Mouse (Mus musculus): ENCODE results near the gene Rab4a.
A peak's percentile ranks its signal among the peaks of the same experiment; 100 is the strongest.

Gene Rab4a

DNA sequence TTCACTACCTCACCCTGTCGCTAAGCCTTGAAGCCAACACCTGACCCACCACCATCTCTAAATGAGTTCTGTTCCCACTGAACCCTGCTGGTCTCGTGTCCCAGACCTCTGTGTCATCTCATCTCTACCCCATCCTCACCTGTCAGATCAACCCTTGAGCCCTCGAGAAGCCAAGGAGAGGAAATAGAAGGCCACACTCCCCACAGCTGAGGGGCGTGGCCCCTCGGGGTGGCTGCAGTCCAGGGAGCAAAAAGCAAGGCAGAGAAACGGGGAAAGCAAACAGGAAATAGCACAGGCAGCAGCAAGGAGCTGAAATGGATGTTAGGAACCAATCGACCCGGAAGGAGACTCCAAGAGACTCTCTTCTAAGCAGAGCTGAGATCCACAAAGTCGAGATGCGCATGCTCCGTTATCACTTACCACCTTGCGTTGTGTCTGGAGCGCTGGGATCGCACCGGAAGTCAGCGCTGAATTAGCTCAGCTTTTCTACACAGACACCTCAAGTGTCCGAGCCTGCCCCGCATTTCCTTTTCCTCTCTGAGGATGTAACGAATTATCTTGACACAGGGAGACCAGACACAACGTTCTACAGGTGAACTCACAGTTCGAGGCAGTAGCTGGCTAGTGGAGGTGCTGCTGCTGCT lies 18.4 kb upstream of the Rab4a start:
- ATAC-seq (ENCODE audit: insufficient number of reproducible peaks, low FRiP score, low TSS enrichment) = no peak

DNA sequence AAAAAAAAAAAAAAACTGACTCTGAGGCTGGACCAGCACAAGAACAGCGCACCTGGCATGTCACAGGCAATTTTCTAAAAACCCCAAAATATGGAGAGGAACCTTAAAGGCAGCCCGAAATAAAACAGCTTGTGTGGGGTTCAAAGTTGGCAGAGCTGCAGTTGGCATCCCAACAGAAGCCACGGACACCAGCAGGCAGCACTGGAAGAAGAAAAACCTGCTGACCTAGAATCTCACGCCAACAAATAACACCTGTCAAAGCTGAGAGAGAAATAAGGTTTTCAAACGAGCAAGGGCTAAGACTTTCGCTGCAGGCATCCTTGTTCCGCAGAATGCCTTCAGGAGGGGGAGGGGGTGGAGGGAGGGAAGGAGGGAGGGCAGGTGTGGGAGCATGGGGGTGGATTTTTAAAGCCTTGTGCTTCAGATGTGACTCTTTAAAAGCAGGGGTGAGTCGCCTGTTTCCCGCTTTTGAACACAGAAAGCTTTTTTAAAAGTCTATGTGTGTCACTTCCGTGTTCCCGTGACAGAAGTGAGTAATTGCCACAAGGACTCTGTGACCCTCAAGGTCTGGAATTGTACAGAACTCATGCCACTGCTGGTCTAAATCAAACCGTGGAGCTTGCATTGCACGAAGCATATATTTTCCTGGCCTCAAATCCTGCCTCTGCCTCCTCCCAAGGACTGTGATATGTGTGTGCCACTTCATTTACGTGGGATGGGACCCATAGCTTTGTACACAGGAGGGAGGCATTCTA lies 17.2 kb upstream of the Rab4a start:
- ATAC-seq (ENCODE audit: insufficient number of reproducible peaks, low FRiP score, low TSS enrichment) = 0 out of 2 replicates have a peak, but pooled peaks have one; percentile 37

DNA sequence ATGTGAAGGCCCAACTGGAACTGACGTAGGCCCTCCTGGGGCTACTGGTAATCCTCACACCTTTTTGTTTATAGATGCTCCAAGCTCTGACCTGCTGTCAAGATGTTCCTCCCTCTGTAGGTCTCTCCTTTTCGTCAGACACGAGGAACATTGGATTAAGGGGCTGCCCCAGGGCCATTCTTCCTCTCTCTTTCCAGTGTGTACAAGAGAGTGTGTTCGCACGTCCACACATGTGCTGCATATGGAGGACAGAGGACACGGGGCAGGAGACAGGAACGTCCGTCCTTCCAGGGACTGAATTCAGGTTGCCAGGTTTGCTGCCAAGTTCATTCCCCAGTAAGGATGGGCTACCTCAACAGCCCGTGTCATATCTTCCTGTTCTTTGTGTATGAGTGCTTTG lies 16.3 kb upstream of the Rab4a start:
- no peak for ATAC-seq (ENCODE audit: insufficient number of reproducible peaks, low FRiP score, low TSS enrichment)

DNA sequence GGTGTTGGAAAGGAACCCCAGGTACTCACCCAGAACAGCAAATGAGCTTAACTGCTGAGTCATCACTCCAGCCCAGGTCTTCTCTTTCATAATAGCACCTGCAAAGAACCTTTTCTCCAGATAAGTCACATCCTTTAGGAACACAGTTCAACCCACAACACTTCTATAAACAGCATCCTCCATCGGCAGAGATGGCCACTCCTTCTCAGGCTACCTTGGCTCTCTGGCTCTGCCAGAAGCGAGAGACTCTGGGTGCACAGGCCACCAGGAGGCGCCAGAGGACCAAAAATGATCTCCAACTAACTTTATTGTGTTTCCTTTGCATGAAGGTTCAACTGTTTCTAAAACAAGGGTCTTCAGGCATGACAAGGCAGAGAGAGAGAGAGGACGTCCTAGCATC lies 15.8 kb upstream of the Rab4a start:
- ATAC-seq (ENCODE audit: insufficient number of reproducible peaks, low FRiP score, low TSS enrichment) = 0 out of 2 replicates have a peak, but pooled peaks have one; percentile 31

DNA sequence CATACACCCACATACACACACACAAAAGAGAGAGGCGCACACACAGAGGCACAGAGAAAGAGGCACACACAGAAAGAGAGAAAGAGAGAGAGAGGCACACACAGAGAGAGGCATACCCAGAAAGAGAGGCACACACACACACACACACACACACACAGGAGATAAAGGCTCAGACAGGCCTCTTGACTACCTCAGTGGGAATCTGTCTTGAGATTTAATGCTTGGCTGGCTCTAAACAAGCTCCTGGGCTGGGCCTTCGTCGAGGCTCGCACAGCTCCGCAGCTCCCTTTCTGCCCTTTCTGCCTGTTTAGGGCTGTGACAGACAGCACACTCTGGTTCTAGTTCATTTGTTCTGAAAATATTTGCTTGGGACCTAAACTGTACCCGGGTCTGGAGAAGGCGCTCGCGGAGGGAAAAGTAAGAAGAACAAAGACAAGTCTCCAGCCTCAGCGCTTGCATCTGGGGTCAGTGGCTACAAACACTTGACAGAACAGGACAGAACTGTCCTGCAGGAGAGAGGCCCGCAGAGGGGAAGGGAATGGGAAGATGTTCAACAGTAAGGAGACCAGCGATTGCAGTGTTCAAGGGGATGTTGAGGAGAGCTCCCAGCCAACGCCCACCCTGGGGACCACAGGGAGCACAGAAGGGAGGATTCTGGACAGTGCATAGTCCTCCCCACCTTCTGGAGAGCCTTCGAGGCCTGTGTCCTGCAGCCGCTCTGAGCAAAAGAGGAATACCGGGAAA lies 14.5 kb upstream of the Rab4a start:
- ATAC-seq (ENCODE audit: insufficient number of reproducible peaks, low FRiP score, low TSS enrichment) = no peak

DNA sequence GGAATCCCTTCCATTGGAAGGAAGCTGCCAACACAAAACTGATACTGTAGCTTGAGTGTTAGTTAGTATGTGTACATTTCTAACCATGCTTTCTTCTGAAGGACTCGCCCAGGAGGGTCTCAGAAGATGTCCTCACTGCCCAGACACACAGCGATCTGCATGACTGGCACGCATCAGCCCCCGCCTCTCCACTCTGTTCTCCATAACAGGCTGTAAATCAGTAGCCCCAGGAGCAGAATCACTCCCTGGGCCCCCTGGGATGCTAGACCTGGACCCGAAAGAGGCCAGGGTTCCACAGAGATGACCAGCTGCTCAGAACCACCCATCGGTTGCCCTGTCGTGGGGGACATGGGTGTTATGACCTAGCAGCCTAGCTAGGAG lies 13.9 kb upstream of the Rab4a start:
- ATAC-seq (ENCODE audit: insufficient number of reproducible peaks, low FRiP score, low TSS enrichment) = no peak

DNA sequence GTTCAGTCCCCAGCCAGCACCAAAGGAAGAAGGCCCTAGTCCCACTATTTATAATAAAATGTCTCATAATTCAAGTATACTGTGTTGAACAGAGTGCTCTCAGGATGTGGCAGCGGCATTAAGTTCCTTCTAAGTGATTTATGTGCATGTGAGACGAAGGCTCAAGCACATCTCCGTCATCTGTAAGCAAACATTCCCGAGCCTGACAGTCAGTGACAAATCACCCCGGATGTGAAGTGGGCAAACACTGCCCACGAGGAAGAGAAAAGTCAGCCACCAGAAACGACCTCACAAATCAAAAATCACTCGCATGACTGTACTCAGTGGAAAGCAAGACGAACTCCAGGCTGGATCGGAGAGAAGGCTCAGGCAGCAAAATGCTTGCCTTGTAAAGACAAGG lies 11.9 kb upstream of the Rab4a start:
- ATAC-seq (ENCODE audit: insufficient number of reproducible peaks, low FRiP score, low TSS enrichment) = no peak

DNA sequence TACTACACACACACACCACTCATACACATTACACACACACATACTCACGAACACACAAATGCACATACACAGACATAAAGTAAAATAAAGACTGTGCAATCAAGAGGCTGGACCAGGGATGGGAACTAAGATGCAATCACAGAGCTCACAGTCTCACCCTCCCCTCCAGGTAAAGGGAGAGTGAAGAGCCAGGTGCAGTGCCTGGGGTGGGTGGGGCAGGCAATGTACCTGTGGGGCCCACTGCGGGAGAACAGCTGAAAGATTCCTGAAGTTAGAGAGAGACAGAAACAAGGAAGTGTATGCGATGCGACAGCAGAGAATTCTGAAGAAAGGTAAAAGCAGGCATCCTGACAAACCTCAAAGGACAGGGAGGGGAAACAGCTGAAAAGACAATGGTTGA lies 11.0 kb upstream of the Rab4a start:
- ATAC-seq (ENCODE audit: insufficient number of reproducible peaks, low FRiP score, low TSS enrichment) = no peak

DNA sequence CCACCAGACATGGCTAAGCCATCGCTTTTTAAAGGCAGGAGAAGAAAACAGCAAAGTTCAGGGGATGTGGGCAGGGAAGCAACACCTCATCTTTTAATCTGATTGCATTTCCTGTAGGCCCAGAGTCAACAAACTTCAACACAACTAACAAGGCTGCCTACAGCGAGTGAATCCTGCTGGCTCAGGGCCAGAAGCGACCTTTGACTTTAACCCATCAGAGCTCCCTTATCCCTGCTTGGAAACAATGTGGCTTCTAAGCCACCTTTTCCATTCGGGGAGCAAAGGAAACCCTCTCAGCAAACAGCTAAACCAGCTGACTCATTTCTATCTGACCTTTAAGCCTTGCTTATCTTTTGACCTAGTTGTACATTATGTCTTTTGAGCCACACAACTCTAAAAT lies 9.0 kb upstream of the Rab4a start:
- no peak for ATAC-seq (ENCODE audit: insufficient number of reproducible peaks, low FRiP score, low TSS enrichment)

DNA sequence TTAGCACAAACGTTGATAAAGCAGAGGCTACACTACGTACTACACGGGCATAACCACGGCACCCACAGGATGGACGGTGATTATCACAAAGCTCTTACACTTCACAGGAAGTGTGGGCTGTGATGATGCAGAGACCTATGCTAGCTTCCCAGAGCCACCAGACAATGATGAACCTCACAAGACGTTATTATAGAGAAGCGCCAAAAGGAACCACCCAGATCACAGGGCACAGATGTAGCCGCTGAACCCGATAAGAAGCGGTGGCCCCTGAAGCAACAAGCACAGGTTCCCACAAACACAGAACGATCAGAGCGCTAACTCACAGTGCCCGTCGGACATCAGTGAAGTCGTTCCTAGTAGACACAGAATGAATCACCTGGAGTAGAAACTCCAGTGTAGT lies 7.9 kb upstream of the Rab4a start:
- ATAC-seq (ENCODE audit: insufficient number of reproducible peaks, low FRiP score, low TSS enrichment) = no peak

DNA sequence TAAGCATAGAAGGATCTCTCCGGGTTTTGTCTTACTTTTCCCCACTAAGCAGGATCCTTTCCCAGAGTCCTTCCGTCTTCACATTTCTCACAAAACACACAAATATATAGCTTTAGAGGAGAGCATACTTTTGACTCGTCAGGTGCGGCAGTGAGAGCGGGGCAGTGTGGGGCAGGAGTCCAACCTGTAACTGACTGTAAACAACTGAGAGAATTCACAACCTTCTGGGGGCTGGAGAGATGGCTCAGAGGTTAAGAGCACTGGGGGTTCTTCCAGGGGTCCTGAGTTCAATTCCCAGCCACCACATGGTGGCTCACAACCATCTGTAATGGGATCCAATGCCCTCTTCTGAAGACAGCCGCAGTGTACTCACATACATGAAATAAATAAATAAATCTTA lies 6.4 kb upstream of the Rab4a start:
- no peak for ATAC-seq (ENCODE audit: insufficient number of reproducible peaks, low FRiP score, low TSS enrichment)

DNA sequence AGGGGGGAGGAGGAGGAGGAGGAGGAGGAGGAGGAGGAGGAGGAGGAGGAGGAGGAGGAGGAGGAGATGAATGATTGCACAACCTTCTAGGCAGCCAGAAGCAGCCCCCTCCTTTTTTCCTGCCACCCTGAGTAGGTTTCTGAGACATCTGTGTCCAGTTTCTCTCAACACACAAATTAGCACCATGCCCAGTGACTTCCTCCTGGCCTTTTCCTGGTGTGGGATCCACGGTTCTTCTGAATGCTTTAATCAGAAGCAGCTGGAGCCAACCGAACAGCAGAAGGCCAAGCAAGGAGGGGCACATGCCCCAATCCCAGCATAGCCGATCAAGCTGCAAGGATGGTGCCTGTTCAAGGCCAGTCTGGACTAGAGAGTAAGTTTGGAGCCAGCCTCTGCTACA lies 5.9 kb upstream of the Rab4a start:
- no peak for ATAC-seq (ENCODE audit: insufficient number of reproducible peaks, low FRiP score, low TSS enrichment)

DNA sequence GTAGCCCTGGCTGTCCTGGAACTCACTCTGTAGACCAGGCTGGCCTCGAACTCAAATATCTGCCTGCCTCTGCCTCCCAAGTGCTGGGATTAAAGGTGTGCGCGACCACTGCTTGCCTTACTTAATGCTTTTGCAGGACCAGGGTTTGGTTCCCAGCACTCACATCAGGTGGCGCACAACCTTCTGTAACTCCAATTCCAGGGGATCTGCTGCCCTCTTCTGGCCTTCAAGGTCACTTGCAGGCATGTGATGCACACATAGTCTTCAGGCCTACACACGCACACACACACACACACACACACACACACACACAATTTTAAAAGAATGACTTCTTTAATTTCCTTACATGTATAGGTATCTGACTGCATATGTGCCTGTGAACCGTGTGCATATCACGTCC lies 4.9 kb upstream of the Rab4a start:
- ATAC-seq (ENCODE audit: insufficient number of reproducible peaks, low FRiP score, low TSS enrichment) = no peak

DNA sequence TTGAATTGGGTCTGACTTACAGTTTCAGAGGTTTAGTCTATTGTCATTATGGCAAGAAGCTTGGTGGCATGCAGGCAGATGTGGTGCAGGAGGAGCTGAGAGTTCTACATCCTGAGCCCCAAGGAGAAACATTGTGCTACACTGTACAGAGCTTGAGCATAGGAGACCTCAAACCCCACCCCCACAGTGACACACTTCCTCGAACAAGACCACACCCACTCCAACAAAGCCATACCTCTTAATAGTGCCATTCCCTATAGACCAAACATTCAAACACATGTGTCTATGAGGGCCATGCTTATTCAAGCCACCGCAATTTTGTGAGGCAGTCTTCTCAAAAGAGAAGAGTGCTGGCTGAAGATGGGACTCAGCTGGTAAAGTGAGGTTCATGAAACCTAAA lies 4.2 kb upstream of the Rab4a start:
- no peak for ATAC-seq (ENCODE audit: insufficient number of reproducible peaks, low FRiP score, low TSS enrichment)

DNA sequence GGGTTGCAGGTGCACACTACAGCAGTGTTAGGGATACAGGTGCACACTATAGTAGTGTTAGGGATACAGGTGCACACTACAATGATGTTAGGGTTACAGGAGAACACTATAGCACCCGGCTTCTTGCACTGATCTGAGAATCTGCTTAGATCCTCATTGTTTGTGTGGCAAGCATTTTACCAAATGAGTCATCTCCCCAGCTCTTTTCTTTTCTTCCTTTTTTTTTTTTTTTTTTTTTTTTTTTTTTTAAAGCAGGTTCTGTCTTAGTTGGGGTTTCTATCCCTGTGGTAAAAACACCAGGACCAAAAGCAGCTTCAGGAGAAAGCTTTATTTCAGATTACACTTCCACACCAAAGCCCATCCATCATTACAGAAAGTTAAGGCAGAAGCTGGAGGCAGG lies 2.1 kb upstream of the Rab4a start:
- no peak for ATAC-seq (ENCODE audit: insufficient number of reproducible peaks, low FRiP score, low TSS enrichment)

DNA sequence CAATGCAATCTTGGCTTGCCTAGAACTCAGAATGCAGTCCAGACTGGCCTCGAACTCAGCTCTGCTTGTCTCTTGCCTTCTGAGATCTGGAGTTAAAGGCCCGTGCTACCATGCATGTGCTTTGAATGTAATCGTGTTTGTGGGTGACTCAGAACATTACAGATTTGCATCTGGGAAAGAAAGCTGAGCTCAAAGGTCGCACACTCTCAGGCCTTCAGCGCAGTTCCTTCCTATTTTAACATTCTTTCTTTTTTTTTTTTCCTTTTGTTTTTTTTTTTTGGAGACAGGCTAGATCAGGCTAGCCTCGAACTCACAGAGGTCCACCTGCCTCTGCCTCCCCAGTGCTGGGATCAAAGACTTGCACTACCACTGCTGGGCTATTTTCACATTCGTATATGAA lies 1.2 kb upstream of the Rab4a start:
- ATAC-seq (ENCODE audit: insufficient number of reproducible peaks, low FRiP score, low TSS enrichment) = no peak

DNA sequence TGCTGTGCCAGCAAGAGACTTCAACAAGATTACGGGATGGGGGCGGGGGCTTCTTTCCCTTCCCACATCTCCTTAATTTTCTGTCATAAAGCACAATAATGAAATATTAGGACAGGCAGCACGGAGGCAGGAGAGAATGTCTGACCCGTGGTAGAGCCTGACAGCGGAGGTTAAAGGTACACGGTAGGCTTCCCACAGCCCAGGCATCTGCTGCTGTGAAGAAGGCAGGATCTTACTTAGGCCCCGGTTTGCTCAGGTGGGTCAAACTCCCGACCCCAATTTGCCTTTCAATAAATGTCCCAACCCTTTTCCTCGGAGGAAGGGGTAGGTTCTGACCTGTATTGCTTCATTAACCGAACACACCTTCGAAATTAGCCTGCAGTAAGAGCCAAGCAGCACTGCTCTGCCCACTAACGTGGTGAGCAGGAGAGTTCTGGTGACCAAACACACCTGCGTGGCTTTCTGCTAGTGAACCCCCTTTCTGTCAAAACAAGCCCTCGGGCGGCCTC lies 522 bp upstream of the Rab4a start:
- no peak for ATAC-seq (ENCODE audit: insufficient number of reproducible peaks, low FRiP score, low TSS enrichment)

DNA sequence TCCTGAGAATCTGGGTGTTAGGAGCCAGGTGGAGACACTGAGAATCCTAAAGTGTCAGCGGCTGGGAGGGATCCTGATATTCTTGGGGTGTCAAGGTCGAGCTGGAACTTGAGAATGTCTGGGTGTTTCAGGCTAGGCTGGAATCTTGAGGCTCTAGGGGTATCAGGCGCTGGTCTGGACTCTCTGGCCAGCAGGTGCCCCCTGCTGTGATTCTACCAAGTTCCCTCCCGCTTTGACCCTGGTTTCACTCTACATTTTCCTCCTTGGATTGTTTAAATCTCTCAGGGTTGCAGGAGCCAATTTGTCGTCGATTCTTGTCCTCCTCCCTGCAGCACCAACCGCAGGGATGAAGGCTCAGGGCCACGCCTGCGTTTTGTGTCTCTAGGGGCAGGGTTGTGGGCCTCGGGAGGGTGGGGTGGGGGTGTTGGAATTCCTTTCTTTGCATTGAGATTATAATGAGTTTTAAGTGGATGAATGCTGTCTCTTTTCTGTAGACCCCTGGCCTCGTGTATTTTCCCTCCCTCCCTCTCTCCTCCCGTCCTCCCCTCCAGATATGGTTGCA lies 670 bp downstream of the Rab4a start:
- peak; percentile 7; the same call in 1 of the 2 replicates for ATAC-seq (ENCODE audit: insufficient number of reproducible peaks, low FRiP score, low TSS enrichment)

DNA sequence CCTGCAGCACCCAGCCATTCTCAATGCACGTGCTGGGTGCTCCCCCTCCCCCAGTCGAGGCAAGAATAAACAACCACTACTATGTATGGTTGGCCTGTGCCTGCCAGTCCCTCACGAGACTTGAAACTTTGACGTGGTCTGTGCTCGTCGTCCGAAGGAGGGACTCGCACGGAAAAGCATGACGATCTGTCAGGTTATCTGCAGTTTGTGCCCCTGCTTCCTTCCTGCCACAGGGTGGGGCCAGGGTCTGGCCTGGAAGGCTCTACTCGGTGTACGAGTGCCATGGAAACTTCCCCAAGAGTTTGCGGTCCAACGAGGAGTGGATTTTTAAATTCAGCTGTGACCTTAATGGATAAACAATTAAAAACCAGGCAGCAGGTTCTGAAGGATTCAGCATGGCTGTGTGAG lies 1.2 kb downstream of the Rab4a start:
- no peak for ATAC-seq (ENCODE audit: insufficient number of reproducible peaks, low FRiP score, low TSS enrichment)

DNA sequence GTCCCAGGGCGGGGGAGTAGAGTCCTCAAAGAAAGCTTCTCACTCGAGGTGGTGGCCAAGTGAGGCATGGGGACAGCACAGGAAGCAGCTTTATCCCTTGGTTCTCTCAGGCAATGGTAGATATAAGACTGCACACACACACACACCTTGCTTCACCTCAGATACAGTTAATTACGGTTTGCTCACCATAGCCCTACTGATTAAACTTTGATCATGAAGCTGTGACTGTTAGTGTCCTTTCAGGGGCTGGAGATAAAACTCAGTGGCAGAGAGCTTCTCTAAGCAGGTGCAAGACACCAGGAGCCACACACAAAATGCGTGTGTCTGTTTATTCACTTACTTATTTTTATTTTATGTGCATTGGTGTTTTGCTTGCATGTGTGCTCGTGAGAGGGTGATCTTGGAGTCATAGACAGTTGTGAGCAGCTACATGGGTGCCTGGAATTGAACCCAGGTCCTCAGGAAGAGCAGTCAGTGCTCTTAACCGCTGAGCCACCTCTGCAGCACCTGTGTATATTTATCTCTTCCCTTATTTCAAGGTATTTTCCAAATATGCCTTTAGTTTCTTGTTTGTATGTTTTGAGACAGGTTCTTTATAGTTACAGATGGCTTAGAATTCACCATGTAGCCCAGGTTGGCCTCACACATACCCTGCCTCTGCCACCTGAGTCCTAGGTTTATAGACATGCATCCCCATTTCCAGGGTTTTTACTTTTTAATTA lies 2.2 kb downstream of the Rab4a start:
- no peak for ATAC-seq (ENCODE audit: insufficient number of reproducible peaks, low FRiP score, low TSS enrichment)

Measured in cerebellum, adult (tissue).